Mouse (Mus musculus) adrenal gland, postnatal 10 days (tissue): ENCODE measurements around the gene Cltrn. TPM values are rescaled to one million over a fixed set of nuclear protein-coding genes. Genes with fewer than 3 reads are reported as not detected.

Source experiments
- DNase-seq: peaks from one replicate; pipeline ENCODE4 v3.0.0; 2021; ENCODE audit warnings: mixed read lengths
- total RNA-seq, 2 experiments: library from RNA; stranded (reverse); gene quantifications; 2 replicates each; pipeline ENCODE4 v1.2.3; 2021

The Cltrn gene
- total RNA-seq, 2 experiments from 2014 or later: 0.24 TPM; not detected in 1

DNA sequence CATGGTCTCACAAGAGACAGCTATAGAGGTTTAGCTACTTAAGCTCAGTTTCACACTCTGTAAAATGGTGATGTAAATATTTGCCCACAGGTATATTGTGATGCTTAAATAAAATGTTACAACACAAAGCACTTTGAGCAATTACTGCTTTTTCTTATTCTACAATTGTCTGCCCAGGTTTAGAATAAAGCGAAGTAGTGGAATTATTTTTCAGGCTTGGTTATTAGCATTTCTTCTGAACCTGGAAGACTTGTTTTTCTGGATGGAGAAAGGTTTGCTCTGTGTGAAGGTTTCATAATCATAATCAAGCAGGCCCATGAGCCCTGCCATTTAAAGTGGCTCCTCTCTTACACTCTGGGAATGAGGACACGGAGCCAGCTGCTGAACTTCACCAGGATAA is 50.4 kb downstream of the Cltrn start, which contains the start of gene Ace2:
Gene Ace2 (plus strand): TSS at position 301 of the 400 bp plus-strand sequence.
- no peak for DNase-seq

DNA sequence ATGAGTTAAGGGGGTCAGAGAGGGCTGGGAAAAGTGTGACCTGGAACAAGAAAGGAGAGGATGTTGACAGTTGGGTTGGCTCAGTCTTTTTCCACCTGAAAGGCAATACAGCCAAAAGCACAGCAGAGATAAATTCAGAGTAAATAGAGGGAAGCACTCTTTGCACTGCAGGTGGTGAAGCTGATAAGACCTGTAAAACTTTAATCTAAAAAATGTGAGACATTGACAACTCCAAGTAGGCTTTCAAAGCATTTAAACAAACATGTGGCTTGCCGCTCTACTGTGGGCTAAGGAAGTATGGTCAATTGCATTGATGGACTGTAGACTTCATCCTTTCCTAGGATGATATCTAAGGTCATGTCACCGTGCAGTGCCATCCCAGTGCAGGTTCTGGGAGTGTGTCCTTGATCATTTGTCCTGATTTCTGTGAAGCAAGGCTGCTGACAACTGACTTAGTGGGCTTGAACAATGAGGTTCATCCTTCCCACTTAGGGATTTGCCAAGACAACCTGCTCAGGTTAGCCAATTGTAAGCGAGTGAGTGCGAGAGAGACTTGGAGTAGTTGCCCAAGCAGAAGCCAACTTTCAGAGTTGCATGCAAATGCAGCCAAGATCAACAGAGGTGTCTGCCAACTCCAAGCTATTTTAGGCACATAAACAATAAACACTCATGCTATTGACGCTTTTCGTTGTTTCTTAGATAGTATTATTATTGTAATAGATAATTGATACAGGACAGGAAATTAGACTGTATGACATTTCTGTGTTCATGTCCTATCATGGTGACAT is 57.0 kb downstream of the Cltrn start:
- peak; percentile 16 for DNase-seq

DNA sequence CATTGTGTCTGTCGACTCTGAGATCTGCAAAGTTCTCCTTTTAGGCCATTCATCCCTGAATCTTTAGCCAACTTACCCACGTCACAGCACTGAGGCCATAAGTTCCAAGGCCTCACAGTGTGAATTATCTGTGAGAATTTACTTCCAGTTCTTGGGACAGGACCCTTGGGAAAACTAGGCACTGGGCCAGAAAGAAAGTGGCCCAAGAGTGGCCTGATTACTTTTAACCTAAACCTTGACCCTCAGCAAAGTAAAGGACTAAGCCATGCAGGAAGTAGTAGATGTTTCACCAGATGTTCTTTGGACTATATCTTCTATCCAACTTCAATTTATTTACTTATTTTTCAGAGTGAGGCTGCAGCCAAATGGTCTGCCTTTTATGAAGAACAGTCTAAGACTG is 64.1 kb downstream of the Cltrn start:
- peak; percentile 48 for DNase-seq

DNA sequence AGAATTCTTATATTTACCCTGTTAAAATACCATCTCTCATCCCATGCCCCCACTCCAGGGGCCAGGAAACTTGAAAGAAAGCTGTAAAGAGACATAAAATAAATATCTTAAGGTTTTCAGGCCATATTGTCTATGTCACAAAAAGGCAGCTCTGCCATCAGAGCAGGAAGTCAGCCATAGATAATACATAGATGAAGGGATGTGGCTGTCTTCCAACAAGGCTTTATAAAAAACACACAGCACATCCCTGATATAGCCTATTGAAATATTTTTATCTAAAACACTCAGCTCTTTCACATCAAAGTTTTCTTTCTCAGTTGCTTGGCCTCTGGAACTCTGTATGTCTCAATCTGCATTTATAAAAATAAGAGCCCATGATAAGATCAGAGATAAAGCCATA is 65.0 kb downstream of the Cltrn start:
- no peak for DNase-seq

DNA sequence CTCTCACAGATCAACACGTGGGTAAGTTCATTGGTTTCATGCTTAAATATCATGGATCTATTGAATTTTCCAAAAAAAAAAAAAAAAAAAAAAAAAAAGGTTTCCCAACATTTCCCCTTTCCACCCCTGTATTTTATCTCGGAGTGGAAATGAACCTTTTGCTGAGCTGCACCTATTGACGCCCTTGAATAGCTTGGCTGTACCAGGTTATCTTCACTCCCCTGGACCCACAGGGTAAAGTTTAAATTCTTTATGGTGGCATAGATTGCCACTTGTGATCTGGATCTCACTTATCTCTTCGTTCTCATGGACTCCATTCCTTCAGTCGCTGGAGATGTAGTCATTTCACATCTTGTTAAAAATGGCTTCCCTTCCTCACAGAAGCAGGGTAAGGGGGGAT is 66.0 kb downstream of the Cltrn start:
- no peak for DNase-seq

DNA sequence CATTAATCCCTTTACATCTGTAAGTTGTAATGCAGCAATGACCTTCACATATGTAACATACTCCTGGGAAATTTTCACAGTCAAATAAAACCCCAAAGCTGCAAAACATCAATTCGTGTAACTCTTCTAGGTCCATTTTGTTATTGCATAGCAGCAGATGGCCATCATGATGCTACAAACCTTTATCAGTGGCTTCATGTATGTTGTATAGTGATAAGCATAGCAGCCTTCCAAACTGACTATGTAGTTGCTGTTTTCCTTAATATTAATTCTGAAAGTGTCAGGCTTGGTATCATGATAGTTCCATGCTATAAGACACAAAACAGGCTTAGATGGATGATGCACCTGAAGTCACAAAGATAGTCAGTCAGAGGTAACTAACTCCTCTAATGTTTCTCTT is 76.1 kb downstream of the Cltrn start:
- no peak for DNase-seq

Other genes starting within 250 kb of the Cltrn start
- gene Ap1s2, start 179.8 kb upstream of the Cltrn start, total RNA-seq: 10 to 100 TPM; 18.6 to 21.7 TPM
- 10 to 100 TPM; 24.4 to 27.4 TPM for gene Zrsr2, start 130.2 kb upstream of the Cltrn start, total RNA-seq
- 1 to 10 TPM; 3.2 to 7.1 TPM for gene Car5b, start 60.8 kb upstream of the Cltrn start, total RNA-seq
- 1 to 10 TPM; 5.4 to 9.2 TPM for gene Siah1b, start 12.3 kb upstream of the Cltrn start, total RNA-seq
- 10 to 100 TPM; 25.7 to 29.8 TPM for gene Ace2, start 50.5 kb downstream of the Cltrn start, total RNA-seq
- 1 to 10 TPM; 1.1 to 1.4 TPM for gene Bmx, start 169.4 kb downstream of the Cltrn start, total RNA-seq
- 1 to 10 TPM; 3.6 to 7.1 TPM for gene Pir, start 180.5 kb downstream of the Cltrn start, total RNA-seq